Mouse (Mus musculus): ENCODE data around the gene Slc34a3.

DNA sequence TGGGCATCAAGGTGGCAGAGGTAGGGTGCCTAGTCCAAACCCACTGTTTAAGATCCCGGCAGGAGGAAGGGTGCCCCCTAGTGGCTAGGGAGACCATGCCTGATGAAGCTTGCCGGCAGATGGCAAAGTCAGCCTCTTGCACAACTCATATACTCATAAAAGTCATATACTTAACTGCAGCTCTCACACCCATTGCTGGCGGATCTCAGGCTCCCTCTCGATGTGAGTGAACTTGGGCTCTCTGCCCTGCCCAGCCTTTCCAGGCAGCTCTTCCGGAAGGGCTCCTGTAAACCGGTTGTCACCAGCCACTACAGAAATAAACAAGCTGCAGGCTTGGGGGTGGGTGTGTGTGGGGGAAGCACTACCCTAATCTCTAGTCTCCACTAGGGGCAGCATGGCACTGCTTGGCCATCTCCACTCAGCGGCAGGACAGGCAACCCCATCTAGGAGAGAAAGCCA, 5.7 kb downstream of the Slc34a3 start:
- TF ChIP-seq ZNF384 (IDR thresholded peaks at IDR 0.05; ENCODE audit: low read depth, low read length), result no peak
- peak; percentile 72 to 96 (median 93) for TF ChIP-seq CTCF (IDR thresholded peaks at IDR 0.05 in 2 of 3, conservative IDR thresholded peaks at IDR 0.05 in 1 of 3; ENCODE audit: control insufficient read depth in 1 of 3, insufficient read depth in 1 of 3, low read depth in 2 of 3, low read length in 3 of 3, poor library complexity in 1 of 3, severe bottlenecking in 1 of 3)
- peak in 1 of 2 experiments; percentile 35; a peak in 1 of 4 replicates for TF ChIP-seq POLR2A (IDR thresholded peaks at IDR 0.05; ENCODE audit: control insufficient read depth in 1 of 2, insufficient read depth in 1 of 2, low read depth in 1 of 2, low read length in 2 of 2, poor library complexity in 1 of 2)
- TF ChIP-seq GATA1 (IDR thresholded peaks at IDR 0.05; ENCODE audit: low read depth, low read length), result no peak
- TF ChIP-seq KAT2A (conservative IDR thresholded peaks at IDR 0.05; ENCODE audit: low read depth, low read length), result no peak
- no peak for TF ChIP-seq GABPA (IDR thresholded peaks at IDR 0.05; ENCODE audit: low read depth, low read length)
- TF ChIP-seq MYC (IDR thresholded peaks at IDR 0.05; ENCODE audit: low read depth, low read length), result 0 out of 2 replicates have a peak, but pooled peaks have one; percentile 52
- TF ChIP-seq EP300 (IDR thresholded peaks at IDR 0.05; ENCODE audit: low read depth in 1 of 2, low read length in 2 of 2), result no peak; a peak in 1 of 4 replicates
- TF ChIP-seq POLR2AphosphoS2 (IDR thresholded peaks at IDR 0.05; ENCODE audit: low read length), result no peak
- TF ChIP-seq USF1 (IDR thresholded peaks at IDR 0.05; ENCODE audit: low read depth, low read length), result no peak
